Mouse (Mus musculus): ENCODE data around the gene Eef1akmt1.

- TF ChIP-seq CTCF (IDR thresholded peaks at IDR 0.05) (no peak), POLR2A (IDR thresholded peaks at IDR 0.05; ENCODE audit: insufficient read depth, low read depth, low read length) (no peak), EP300 (IDR thresholded peaks at IDR 0.05; ENCODE audit: insufficient read depth, low read depth, low read length) (no peak)
Measured at GRCm38 (mm10) chr14:57529786-57530515, 41.5 kb downstream of the Eef1akmt1 start.

Data from heart, adult 2 months (tissue).